Mouse (Mus musculus) intestine, embryonic 15.5 days (tissue): Measurements from ENCODE around the gene Krt33a. TPM values are rescaled to one million over a fixed set of nuclear protein-coding genes. Genes with fewer than 3 reads are reported as not detected.

ENCODE experiments used
- ATAC-seq: fragments of 200-750 bp; cut with Nextera tagmentation; 2 replicates; pipeline ENCODE4 v1.8.0; 2017; ENCODE audit warnings: moderate TSS enrichment, moderate library complexity
- H3K27ac ChIP-seq: fragments of 300-500 bp; sonication (generic); 2 replicates; pipeline ENCODE4 v1.5.1; 2015; ENCODE audit warnings: mild to moderate bottlenecking, inconsistent platforms
- H3K27me3 ChIP-seq: fragments of 300-500 bp; sonication (generic); replicated peaks from 2 replicates; pipeline ENCODE4 v1.6.1; 2015; ENCODE audit warnings: inconsistent platforms
- H3K36me3 ChIP-seq: fragments of 300-500 bp; sonication (generic); 2 replicates; pipeline ENCODE4 v1.6.1; 2015; ENCODE audit warnings: inconsistent platforms
- H3K4me1 ChIP-seq: fragments of 300-500 bp; sonication (generic); replicated peaks from 2 replicates; pipeline ENCODE4 v1.6.1; 2015; ENCODE audit warnings: inconsistent platforms
- H3K4me2 ChIP-seq: fragments of 300-500 bp; sonication (generic); replicated peaks from 2 replicates; pipeline ENCODE4 v1.6.1; 2015; ENCODE audit warnings: mild to moderate bottlenecking, inconsistent platforms
- H3K4me3 ChIP-seq: fragments of 300-500 bp; sonication (generic); replicated peaks from 2 replicates; pipeline ENCODE4 v1.5.1; 2015; ENCODE audit warnings: inconsistent platforms
- H3K9ac ChIP-seq: fragments of 300-500 bp; sonication (generic); 2 replicates; pipeline ENCODE4 v1.6.1; 2015; ENCODE audit warnings: inconsistent platforms
- H3K9me3 ChIP-seq: fragments of 300-500 bp; sonication (generic); 2 replicates; pipeline ENCODE4 v1.6.1; 2016; ENCODE audit warnings: inconsistent platforms
- WGBS: fragments of 180-500 bp; shearing (Covaris S2); methylation state at CpG from one replicate; pipeline ENCODE4 v1.1.7; 2015; 5-methylcytosine and 5-hydroxymethylcytosine counted together
- polyA plus RNA-seq: library from polyadenylated mRNA; unstranded; fragments of >200 nt; fragmentation: Nextera tagmentation; extraction: Ambion mirVana; gene quantifications from 2 replicates; pipeline ENCODE4 v1.2.1, GENCODE M21; 2015

Krt33a gene
- polyA plus RNA-seq, 1 experiment from 2014 or later: not detected

GRCm38 (mm10) chr11:99983442-99983841 lies 32.6 kb downstream of the Krt33a start:
- H3K4me3 ChIP-seq: no peak overlapping the region
- no peaks in the 10 kb centered on the region for H3K9me3 ChIP-seq
- H3K9ac ChIP-seq: no peak overlapping the region
- WGBS: 94% methylated on average over 1 of the region's 1 CpGs
- H3K4me2 ChIP-seq: no peak overlapping the region
- H3K4me1 ChIP-seq: no peaks in the 10 kb centered on the region
- no peaks in the 10 kb centered on the region for H3K27me3 ChIP-seq
- no peak overlapping the region for H3K27ac ChIP-seq
- ATAC-seq: no peak
- no peaks in the 10 kb centered on the region for H3K36me3 ChIP-seq

- Histone ChIP-seq H3K4me1 (no peaks in the 10 kb centered on the region), H3K27me3 (no peaks in the 10 kb centered on the region), H3K4me2 (no peak overlapping the region), H3K27ac (no peak overlapping the region), H3K9me3 (no peaks in the 10 kb centered on the region), H3K4me3 (no peak overlapping the region), H3K9ac (no peak overlapping the region), H3K36me3 (no peaks in the 10 kb centered on the region)
- no peak for ATAC-seq
- 82% methylated on average over 9 of the region's 9 CpGs for WGBS
Observed at GRCm38 (mm10) chr11:99982731-99983130, 33.3 kb downstream of the Krt33a start.

- H3K4me1 ChIP-seq: no peaks in the 10 kb centered on the region
- no peak within 1 kb of the TSS for H3K4me2 ChIP-seq
- WGBS: 73% methylated on average over 5 of the region's 5 CpGs
- H3K27me3 ChIP-seq: no peaks in the 10 kb centered on the region
- H3K9ac ChIP-seq: no peak within 1 kb of the TSS
- no peak within 1 kb of the TSS for H3K27ac ChIP-seq
- no peak within 1 kb of the TSS for H3K4me3 ChIP-seq
- no peaks in the 10 kb centered on the region for H3K9me3 ChIP-seq
- no peak for ATAC-seq
- H3K36me3 ChIP-seq: no peaks in the 10 kb centered on the region
Observed at GRCm38 (mm10) chr11:99978953-99979352, 37.1 kb downstream of the Krt33a start, which contains the start of gene Krtap29-1. Krtap29-1 (minus strand) TSS chr11:99979053.

- H3K9me3 ChIP-seq: no peaks in the 10 kb centered on the region
- no peaks in the 10 kb centered on the region for H3K27me3 ChIP-seq
- no peak overlapping the region for H3K4me2 ChIP-seq
- no peak for ATAC-seq
- H3K27ac ChIP-seq: no peak overlapping the region
- no peak overlapping the region for H3K9ac ChIP-seq
- 4% methylated on average over 2 of the region's 2 CpGs for WGBS
- no peak overlapping the region for H3K4me3 ChIP-seq
- H3K36me3 ChIP-seq: no peaks in the 10 kb centered on the region
- H3K4me1 ChIP-seq: no peaks in the 10 kb centered on the region
Observed at GRCm38 (mm10) chr11:99965961-99966360, 50.1 kb downstream of the Krt33a start.

- no peak for ATAC-seq
- Histone ChIP-seq H3K27me3 (no peaks in the 10 kb centered on the region), H3K27ac (no peak overlapping the region), H3K9ac (no peak overlapping the region), H3K4me1 (no peaks in the 10 kb centered on the region), H3K4me3 (no peak overlapping the region), H3K9me3 (no peaks in the 10 kb centered on the region), H3K4me2 (no peak overlapping the region), H3K36me3 (no peaks in the 10 kb centered on the region)
- 61% methylated on average over 6 of the region's 6 CpGs for WGBS
Observed at GRCm38 (mm10) chr11:99964213-99964612, 51.8 kb downstream of the Krt33a start.

Other genes with a start within 250 kb of the Krt33a start
- not detected in 2 replicates for gene Gm11595, start 243.3 kb downstream of the Krt33a start, polyA plus RNA-seq
- not detected in 2 replicates for gene Krtap4-8, start 235.5 kb downstream of the Krt33a start, polyA plus RNA-seq
- not detected in 2 replicates for gene Krtap4-9, start 231.0 kb downstream of the Krt33a start, polyA plus RNA-seq
- gene Gm11596, start 222.7 kb downstream of the Krt33a start, polyA plus RNA-seq: not detected in 2 replicates
- not detected in 2 replicates for gene Gm11569, start 217.3 kb downstream of the Krt33a start, polyA plus RNA-seq
- gene Gm11554, start 211.8 kb downstream of the Krt33a start, polyA plus RNA-seq: not detected in 2 replicates
- not detected in 2 replicates for gene Krtap4-13, start 206.3 kb downstream of the Krt33a start, polyA plus RNA-seq
- not detected in 2 replicates for gene Gm11564, start 200.5 kb downstream of the Krt33a start, polyA plus RNA-seq
- not detected in 2 replicates for gene 2300003K06Rik, start 178.1 kb downstream of the Krt33a start, polyA plus RNA-seq
- not detected in 2 replicates for gene Krtap4-16, start 164.6 kb downstream of the Krt33a start, polyA plus RNA-seq
- not detected in 2 replicates for gene Gm11568, start 158.3 kb downstream of the Krt33a start, polyA plus RNA-seq
- gene Gm11559, start 151.7 kb downstream of the Krt33a start, polyA plus RNA-seq: not detected in 2 replicates
- not detected in 2 replicates for gene Krtap9-1, start 142.8 kb downstream of the Krt33a start, polyA plus RNA-seq
- not detected in 2 replicates for gene Gm11567, start 137.0 kb downstream of the Krt33a start, polyA plus RNA-seq
- gene Krtap31-1, start 108.3 kb downstream of the Krt33a start, polyA plus RNA-seq: not detected in 2 replicates
- not detected in 2 replicates for gene Gm11565, start 101.5 kb downstream of the Krt33a start, polyA plus RNA-seq
- gene Krtap31-2, start 79.9 kb downstream of the Krt33a start, polyA plus RNA-seq: not detected in 2 replicates
- not detected in 2 replicates for gene Krtap9-5, start 67.7 kb downstream of the Krt33a start, polyA plus RNA-seq
- gene Krtap29-1, start 37.2 kb downstream of the Krt33a start, polyA plus RNA-seq: not detected in 2 replicates
- gene Krtap16-1, start 29.6 kb downstream of the Krt33a start, polyA plus RNA-seq: not detected in 2 replicates
- 0.26 TPM in 1 of 2 replicates, not detected in the other for gene Krtap17-1, start 22.2 kb downstream of the Krt33a start, polyA plus RNA-seq
- 0.09 TPM in 1 of 2 replicates, not detected in the other for gene Krt33b, start 13.7 kb upstream of the Krt33a start, polyA plus RNA-seq
- gene Krt34, start 25.3 kb upstream of the Krt33a start, polyA plus RNA-seq: not detected in 2 replicates
- gene Krt31, start 34.3 kb upstream of the Krt33a start, polyA plus RNA-seq: not detected in 2 replicates
- gene Krt32, start 72.0 kb upstream of the Krt33a start, polyA plus RNA-seq: 0.11 TPM in 1 of 2 replicates, not detected in the other
- not detected in 2 replicates for gene Krt35, start 80.0 kb upstream of the Krt33a start, polyA plus RNA-seq
- not detected in 2 replicates for gene Krt36, start 89.4 kb upstream of the Krt33a start, polyA plus RNA-seq
- gene Krt13, start 105.4 kb upstream of the Krt33a start, polyA plus RNA-seq: 0.50 and 0.58 TPM in 2 replicates
- 4.7 and 5.9 TPM in 2 replicates for gene Krt15, start 119.7 kb upstream of the Krt33a start, polyA plus RNA-seq
- gene Krt19, start 132.5 kb upstream of the Krt33a start, polyA plus RNA-seq: 743 and 782 TPM in 2 replicates
- gene Krt9, start 177.0 kb upstream of the Krt33a start, polyA plus RNA-seq: not detected in 2 replicates
- gene Krt14, start 191.3 kb upstream of the Krt33a start, polyA plus RNA-seq: 8.6 and 9.6 TPM in 2 replicates
- not detected in 2 replicates for gene Krt16, start 232.7 kb upstream of the Krt33a start, polyA plus RNA-seq
- 11.6 and 12.7 TPM in 2 replicates for gene Krt17, start 244.8 kb upstream of the Krt33a start, polyA plus RNA-seq